Mouse (Mus musculus): ENCODE results near the gene Ppif.

The Ppif gene

DNA sequence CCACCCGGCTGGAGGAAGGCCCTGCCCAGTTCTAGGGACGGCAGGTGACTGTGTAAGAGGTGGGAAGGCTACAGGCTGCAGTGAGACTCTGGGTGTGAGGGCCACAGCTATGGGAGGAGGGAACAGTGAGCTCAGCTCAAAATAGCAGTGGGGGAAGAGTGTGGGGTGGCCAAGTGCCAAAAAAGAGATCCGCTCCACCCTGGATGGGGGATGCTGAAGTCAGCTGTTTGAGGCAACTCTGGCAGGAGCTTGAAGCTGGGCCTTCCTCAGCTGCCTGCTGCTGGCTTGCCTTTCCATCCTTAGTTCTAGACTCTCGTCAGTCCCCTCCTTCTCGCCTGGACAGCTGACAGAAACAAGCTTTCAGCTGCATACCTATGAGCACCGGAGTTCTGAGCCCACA lies 42.6 kb downstream of the Ppif start:
- DNase-seq (ENCODE audit: low spot score): no peak

DNA sequence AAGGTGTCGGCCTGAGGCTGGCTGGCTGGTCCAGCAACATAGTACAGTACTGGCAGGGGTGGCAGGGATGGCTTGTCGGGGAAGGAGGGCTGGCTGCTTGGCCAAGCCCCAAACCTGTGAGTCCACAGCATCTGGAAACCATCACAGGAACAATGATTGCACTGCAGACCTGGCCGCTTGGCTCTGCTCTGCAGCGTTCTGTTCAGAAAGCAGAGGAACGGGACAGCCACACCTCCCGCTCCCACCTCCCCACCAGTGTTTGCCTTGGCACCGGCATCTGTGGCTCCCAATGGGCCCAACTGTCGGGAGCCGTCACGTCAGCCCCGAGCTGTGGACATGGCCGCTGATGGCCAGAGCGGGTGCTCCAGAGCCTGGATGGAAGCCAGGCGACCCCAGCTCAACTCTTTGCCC lies 44.6 kb downstream of the Ppif start:
- peak; percentile 58 for DNase-seq (ENCODE audit: low spot score)

DNA sequence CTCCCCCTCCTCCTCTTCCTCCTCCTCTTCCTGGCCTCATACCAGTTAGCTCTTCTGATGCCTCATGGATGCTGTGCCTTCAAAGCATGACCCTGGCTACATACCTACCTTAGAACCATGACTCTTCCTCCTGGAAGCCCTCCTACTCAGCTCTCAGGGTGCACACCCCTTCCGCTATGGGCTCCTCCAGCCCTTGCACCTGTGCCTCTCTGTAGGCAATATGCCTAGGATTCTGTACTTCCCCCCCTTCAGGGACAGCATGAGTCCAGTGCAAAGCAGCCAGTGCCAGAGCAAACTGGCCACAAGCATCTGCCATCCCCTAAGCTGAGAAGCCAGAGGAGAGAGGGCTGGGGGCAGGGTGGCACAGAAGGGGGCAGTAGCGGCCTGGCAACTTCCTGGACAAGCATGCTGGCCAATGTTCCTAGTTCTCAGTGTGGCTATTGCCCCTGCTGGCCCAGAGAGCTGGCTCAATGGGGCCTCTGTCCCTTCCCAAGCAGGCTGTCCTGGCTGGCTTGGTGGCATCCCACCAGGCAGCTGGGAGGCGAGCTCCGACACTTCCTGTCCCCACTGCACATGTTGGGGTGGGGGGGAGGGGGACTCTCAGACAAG lies 46.1 kb downstream of the Ppif start:
- DNase-seq (ENCODE audit: low spot score): no peak

DNA sequence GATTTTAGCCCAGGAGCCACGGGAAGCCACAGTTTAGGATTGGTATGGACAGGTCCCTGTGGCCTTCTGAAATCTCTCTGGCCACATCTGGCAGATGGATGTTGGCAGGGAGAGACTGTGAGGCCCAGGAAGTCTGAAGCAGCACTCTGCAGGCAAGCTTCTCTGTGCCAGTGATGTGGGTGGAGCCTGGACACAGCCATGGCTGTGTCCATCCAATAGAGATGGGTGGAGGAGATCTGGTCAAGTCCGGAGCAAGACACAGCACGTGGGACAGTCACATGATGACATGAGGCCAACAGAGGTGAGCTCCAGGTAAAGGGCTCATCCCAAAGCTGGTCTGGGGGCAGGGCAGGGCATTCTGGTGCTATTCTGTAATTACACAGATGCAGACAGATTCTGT lies 47.3 kb downstream of the Ppif start:
- DNase-seq (ENCODE audit: low spot score): no peak

DNA sequence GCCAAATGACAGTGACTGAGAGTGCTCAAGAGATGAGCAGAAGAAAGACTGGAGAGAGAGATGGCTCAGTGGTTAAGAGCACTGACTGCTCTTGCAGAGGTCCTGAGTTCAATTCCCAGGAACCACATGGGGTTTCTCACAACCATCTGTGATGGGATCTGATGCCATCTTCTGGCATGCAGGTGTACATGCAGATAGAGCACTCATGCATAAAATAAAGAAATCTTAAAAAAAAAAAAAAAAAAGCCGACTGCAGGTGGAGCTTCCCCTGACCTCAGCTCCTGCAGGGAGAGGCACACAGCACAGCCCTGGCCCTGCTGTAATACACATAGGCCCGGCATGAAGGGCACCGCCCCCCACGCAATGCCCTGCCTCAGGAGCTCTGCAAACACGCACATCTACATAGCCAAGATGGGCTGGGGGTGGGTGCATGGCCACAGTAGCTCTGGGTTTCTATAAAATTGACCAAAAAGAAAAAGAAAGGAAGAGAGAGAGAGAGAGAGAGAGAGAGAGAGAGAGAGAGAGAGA lies 48.0 kb downstream of the Ppif start:
- DNase-seq (ENCODE audit: low spot score): no peak

DNA sequence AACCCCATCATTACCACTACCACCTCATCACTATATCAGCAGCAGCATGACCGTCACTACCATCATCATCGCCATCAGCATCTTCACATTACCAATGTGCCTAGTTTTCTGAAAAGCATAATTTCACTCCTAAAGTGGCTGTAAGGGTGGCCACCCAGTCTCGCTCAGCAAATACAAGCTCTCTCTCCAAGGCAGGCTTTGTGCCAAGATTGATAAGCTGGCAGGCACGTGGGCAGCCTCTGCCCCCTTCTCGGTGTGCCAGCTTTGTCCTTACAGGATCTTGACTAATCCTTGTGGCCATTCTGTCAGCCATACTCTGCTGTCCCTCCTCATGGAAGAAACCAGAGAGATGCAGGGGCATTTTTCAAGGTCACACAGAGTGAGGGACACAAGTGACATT lies 49.0 kb downstream of the Ppif start:
- DNase-seq (ENCODE audit: low spot score): no peak

DNA sequence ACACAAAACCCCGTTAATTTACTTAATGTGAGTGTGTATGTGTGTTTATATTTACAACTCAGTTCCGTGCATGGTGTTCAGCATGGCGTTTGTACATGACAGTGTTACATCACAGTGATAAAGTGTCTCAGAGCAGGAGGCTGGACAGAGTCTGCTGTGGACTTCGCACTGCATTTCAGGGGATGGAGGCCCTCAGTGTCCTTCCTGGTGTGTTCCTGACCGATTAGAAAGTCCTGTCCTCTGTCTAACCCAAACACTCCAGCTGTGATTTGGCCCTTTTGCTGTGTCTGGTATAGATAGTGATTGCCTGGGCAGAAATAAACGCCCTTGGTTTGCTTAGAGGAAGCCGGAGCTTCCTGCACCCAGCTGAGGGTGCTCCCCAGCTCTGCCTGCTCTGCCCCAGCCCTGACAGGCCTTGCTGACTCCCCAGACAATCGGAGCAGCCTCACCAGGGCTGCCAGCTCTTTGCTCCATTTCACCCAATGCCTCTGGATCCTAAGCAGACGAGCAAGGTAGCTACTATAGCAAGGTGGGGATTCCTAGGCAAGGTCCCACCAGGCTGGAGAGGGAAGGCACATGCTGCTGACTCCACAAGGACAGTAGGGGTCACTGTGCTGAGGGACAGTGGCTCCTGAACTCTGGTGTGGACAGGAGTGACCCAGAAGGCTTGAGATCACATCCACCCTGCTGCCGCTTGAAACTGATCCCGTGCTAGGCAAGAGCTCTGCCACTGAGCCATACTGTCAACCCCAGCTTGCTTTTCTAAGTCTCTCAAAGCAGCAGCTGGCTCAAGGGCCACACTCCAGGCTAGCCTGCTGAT lies 51.6 kb downstream of the Ppif start:
- DNase-seq (ENCODE audit: low spot score): no peak

DNA sequence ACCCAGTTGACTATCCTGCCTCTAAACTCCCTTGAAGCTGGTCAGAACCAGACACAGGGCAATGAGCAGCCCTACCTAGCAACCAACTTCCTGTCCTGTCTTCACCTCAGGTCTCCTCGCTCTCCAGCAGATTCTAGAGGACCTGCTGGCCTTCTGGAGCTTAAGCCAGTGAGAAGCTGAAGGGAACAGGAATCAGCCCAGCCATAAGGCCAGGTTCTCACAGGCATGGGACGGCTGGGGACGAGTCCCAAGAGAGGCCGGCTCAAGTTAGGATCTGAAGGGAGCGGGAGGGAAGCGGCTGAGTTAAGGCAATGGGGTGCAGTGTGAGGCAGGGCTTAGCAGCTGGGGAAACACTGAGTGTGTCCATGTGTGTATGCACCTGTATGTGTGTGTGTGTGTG lies 52.4 kb downstream of the Ppif start:
- no peak for DNase-seq (ENCODE audit: low spot score)

DNA sequence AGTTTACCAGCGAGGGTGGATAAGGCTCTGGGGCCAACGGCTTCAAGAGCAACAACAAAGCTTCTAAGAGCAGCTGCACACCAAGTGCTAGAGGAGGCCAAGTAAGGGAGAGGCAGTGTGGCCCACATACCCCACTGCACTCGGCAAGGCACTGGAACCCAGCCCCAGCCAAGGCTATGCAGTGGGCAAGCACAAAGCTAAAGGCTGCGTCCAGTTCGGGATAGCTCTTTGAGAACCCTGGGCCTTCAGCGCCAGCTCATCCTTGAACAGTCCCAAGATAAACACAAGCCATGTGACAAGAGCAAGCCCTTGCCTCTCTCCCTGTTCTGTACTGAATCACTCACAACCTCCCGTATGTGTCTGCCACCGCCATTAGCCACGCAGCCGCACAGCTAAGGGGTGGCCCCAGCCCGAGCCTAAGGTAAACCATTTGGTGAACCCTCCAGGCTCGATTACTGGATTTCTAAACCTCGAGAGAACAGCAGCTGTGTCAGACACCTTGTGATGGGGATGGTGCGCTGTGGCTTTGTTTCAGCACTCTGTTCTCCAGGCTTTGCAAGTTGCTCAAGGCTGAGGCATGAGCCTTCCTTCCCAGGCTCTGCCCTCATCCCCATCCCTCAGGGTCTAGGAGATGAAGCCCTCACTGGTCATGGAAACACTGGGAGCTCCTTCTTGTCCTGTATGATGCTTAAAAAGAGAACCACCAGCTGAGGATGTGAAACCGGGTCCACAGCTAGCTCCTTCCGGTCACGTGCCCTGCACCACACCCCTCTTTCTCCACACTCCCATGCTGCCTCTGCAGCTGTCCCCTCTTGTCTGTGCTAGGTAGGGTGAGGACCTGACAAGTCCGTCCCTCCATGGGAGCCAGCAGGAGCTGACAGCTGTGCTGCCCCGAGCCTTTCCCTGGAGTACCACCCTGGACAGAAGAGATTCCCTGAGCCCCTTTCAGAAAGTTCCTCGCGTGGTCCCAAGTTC lies 53.3 kb downstream of the Ppif start:
- DNase-seq (ENCODE audit: low spot score): no peak

DNA sequence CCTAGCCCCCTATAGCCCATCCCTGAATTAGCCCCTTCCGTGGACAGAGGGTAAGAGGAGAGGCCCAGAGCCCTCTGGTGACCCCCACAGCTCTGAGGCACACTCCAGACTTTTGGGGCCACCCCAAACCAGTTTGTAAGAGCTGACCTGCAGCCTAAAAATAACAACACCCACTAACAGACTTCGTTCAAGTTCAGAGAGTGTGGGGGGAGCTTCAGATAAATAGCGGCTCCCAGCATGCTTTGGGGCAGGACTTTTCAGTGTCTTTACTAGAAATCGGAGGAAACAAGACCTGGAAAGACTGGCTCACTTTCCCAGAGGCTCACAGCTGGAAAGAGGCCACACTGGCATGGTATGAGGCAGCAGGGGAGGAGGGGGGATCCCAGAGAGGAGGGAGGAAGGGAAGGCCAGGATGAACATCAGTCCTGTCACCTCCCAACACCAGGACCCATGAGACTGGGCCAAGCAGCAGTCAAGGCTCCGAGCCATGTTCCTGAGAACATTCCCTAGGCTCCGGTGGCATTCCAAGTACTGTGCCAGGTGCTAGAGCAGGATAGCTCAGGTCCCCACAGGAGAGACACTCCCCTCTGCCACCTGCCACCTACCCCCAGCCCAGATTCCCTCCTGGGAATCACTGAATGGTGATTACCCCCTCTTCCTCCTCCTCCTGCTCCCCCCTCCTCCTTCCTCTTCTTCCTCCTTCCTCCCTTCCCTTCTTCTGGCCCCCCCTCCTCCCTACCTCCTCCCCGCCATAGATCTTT lies 54.2 kb downstream of the Ppif start:
- no peak for DNase-seq (ENCODE audit: low spot score)

DNA sequence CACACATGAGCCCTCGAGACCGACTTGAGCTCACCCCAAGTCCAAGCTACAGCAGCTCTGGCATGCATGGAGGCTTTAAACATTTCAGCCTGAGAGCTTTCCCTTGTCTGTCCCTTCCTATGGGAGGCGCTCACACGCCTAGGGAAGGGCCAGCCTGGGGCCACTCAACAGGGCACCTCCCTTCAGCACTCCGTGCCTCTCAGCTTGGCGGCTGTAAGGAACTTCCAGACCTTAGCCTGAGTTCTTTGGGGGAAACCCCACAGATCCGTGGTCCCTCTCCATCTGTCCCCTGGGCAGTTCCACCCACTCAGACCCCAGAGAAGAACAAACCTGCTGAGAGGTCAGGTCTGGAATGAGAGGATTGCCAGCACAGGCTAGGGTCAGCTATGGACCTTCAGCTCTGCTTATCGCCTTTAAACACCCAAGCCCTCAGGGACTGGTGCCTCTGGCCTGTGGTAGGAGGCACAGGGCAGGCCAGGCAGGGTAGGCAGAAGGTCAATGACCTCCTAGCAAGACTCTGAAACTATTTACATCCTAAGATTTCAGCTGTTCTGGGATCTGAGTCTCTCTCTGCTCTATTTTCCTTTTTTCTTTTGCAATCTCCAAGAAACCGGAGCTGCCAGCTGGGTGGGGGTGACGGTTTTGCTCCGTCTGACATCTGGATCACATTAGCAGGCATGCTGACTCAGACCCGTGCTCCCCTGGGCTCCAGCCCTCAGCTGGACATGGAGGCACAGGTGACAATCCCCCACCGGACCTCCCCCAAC lies 55.4 kb downstream of the Ppif start:
- DNase-seq (ENCODE audit: low spot score): peak; percentile 72

All from embryo, embryonic 10.5 days (tissue).